Mouse (Mus musculus): ENCODE results near the gene Otud7b.
"Not testable (repeated sequence)": the region's sequence is repeated elsewhere in the genome, so short reads cannot be mapped to it uniquely, and the experiment has no call there.

The Otud7b gene

GRCm38 (mm10) chr3:96179531-96179930 is 75.2 kb downstream of the Otud7b start:
- no peak for DNase-seq (ENCODE audit: low spot score)

GRCm38 (mm10) chr3:96180727-96181477 is 76.6 kb downstream of the Otud7b start, which contains the start of gene Sv2a:
Sv2a (plus strand) TSS chr3:96181151.
- peak; percentile 8 for DNase-seq (ENCODE audit: low spot score)

DNA sequence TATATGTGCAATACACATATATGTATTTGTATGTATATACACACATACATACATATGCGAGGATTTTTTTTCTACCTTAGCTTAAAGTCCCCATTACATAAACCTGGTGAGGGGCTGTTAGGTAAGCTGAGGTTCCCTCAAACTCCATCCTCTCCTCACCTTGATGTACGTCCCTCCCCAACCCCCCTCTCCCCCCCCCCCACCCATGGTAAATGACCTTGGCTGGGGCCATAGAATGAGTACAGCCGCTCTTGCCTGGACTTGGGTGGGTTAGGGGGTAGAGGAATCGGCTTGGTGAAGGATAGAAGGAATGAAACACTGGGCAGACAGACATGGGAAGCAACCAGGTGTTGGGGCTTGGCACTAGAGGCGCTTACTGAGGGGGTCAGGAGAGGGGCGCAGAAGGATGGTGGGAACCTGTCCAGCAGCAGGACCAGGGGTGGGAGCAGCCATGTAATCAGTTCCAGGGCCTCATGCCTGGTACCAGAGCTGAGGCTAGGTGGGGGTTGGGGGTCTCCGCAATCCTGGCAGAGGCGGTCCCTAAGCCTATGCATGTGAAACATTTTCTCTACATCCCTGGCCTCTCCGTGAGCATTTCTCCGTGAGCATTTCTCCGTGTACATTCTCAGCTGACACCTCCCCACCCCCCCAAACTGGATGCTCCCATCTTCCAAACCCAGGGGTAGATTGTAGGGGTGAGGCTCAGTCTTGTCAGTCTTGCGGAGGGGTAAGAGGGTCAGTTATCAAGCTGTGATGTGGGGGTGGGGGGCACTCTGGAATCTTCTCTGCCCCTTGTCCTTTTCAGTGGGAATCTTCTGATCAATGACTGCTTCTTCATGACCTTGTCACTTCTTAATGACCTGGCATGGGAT is 77.4 kb downstream of the Otud7b start:
- no peak for DNase-seq (ENCODE audit: low spot score)

- no peak for DNase-seq (ENCODE audit: low spot score)
These were observed 78.1 kb downstream of the Otud7b start for GRCm38 (mm10) chr3:96182382-96182776.

DNA sequence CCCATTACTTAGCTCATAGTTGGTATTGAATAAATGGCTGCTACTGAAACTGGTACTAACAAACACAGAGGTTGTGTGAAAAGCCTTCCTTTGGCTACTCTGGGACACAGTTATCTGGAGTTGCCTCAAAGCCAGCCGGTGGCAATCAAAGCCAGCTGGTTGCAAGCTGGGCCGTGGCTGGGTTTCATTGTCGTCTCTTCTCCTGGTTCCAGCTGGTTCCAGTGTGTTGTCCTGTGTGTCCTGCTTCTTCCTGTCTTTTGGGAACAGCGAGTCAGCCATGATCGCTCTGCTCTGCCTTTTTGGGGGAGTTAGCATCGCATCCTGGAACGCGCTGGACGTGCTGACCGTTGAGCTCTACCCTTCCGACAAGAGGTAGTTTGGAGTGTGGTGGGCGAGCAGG is 88.7 kb downstream of the Otud7b start:
- no peak for DNase-seq (ENCODE audit: low spot score)

GRCm38 (mm10) chr3:96194966-96195365 is 90.6 kb downstream of the Otud7b start:
- DNase-seq (ENCODE audit: low spot score) = no peak

DNA sequence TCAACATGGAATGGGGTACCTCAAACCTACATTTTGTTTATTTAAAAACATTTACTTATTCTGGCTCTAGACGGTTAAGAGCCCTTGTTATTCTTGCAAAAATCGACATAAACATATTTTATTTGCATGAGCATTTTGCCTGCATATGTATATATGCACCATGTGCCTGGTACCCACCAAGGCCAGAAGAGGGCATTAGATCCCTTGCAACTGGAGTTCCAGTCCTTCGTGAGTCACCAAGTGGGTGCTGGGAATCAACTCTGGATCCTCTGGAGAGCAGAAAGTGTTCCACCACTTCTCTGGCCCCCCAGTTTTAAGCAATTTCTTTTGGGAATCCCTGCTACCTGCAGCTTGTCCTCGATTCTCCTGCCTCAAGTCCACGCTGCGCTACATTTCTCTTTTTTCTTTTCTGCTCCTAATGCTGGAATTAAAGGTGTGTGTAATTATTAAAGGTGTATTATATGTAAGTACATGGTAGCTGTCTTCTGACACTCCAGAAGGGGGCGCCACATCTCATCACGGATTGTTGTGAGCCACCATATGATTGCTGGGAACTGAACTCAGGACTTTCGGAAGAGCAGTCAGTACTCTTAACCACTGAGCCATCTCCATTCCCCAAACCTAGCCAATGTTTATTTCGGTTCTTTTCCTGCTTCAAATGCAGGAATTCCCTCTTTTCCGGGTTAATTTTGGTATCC is 91.4 kb downstream of the Otud7b start:
- no peak for DNase-seq (ENCODE audit: low spot score)

DNA sequence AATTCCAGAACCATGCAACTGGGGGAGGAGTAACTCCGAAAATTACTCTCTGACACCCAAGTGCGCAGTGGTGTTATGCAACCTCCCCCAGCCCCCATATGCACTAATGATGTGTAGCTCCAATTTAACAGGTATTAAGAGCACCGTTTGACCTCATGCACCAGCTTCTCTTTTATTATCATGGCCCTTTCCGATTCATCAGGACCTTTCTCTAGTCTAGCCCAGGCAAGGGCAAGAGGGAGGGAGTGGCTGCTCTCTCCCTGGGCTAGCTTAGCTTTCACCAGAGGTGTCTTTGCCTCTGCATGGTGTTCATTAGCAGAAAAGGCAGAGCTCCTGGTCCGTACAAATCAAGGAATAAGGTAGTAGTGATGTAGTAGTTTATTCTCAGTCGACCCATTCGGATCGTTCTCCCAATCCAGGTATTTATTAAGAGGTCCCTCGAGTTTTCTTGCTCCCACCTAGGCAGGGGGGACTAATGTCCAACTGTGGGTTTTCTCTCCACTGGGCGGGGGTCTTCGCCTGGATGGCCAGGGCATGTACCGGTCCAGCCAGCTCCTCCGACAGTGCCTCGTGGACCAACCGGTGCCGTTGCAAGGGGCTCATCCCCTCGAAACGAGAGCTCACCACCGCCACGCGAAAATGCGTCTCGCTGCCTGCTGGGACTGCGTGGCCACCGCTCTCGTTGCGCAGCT is 92.3 kb downstream of the Otud7b start:
- DNase-seq (ENCODE audit: low spot score) = no peak

GRCm38 (mm10) chr3:96197129-96197749 is 92.9 kb downstream of the Otud7b start:
- peak; percentile 68 for DNase-seq (ENCODE audit: low spot score)

DNA sequence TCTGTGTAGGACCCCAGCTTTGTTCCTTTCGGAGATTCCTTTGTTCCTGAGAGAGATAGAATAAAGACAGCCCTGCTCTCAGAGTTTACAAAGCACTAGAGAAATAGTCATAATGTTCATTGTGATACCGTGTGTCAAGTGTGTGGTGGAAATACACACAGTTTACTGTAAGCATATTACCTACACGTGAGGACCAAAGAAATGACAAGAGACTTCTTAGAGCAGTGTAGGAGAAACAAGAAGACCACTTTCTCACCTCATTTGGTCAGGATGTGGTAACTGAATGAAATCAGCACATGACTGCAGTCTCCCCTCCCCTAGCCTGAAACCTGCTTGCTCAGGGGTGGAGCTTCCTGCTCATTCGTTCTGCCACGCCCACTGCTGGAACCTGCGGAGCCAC is 93.9 kb downstream of the Otud7b start:
- DNase-seq (ENCODE audit: low spot score) = peak; percentile 16

DNA sequence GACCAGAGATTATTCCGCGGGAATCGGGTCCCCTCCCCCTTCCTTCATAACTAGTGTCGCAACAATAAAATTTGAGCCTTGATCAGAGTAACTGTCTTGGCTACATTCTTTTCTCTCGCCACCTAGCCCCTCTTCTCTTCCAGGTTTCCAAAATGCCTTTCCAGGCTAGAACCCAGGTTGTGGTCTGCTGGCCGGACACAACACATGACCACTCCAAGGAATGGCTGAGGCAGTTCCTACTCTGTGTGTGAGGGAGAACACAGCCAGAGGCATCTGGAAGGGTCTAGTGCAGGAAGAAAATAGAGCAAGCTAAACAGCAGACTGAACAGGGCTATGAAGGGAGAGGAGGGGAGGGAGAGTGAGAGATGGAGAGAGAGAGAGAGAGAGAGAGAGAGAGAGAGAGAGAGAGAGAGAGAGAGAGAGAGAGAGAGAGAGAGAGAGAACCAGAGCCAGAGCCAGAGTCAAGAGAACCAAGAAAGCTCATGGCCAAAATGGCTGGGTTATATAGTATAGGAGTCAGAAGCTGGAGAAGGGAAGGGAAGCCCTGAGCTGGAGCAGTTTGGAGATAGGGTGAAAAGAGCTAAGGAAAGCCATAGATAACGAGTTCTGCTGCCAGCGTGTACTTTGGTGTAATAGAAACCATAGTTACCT is 94.4 kb downstream of the Otud7b start:
- DNase-seq (ENCODE audit: low spot score) = not testable (repeated sequence)

- no peak for DNase-seq (ENCODE audit: low spot score)
These were observed 95.4 kb downstream of the Otud7b start for GRCm38 (mm10) chr3:96199731-96200130.

GRCm38 (mm10) chr3:96207819-96208218 is 103.5 kb downstream of the Otud7b start:
- DNase-seq (ENCODE audit: low spot score) = no peak

GRCm38 (mm10) chr3:96209242-96209641 is 104.9 kb downstream of the Otud7b start:
- DNase-seq (ENCODE audit: low spot score) = no peak
